Mouse (Mus musculus) heart, embryonic 14.5 days (tissue): ENCODE results near the gene Sh3rf1. TPM values are rescaled to one million over a fixed set of nuclear protein-coding genes. Genes with fewer than 3 reads are reported as not detected.
"Not testable (repeated sequence)": the region's sequence is repeated elsewhere in the genome, so short reads cannot be mapped to it uniquely, and the experiment has no call there.

Experiments used
- ATAC-seq: fragments of 200-750 bp; cut with Nextera tagmentation; 2 replicates; pipeline ENCODE4 v1.8.0; 2017; ENCODE audit warnings: low read depth, moderate TSS enrichment; ENCODE audit not compliant: insufficient number of reproducible peaks, insufficient read depth, low FRiP score
- H3K27ac ChIP-seq, 2 experiments: fragments of 200-500 bp in 1 of 2; fragments of 300-500 bp in 1 of 2; sonication (generic) in 1 of 2; replicated peaks in 1 of 2; 2 replicates each; pipeline ENCODE4 v1.5.1; 2012 to 2014; ENCODE audit warnings: low read depth in 2 of 2, low read length in 2 of 2, control low read depth in 1 of 2, mild to moderate bottlenecking in 1 of 2, mixed read lengths in 1 of 2; ENCODE audit not compliant: control insufficient read depth in 1 of 2, insufficient read depth in 1 of 2
- H3K27me3 ChIP-seq: fragments of 300-500 bp; sonication (generic); 2 replicates; pipeline ENCODE4 v1.6.1; 2014; ENCODE audit warnings: mild to moderate bottlenecking, low read length, control low read depth; ENCODE audit not compliant: control insufficient read depth, insufficient read depth
- H3K36me3 ChIP-seq: fragments of 300-500 bp; sonication (generic); 2 replicates; pipeline ENCODE4 v1.6.1; 2014; ENCODE audit warnings: mild to moderate bottlenecking, control low read depth, low read length, mixed read lengths; ENCODE audit not compliant: control insufficient read depth, insufficient read depth
- H3K4me1 ChIP-seq, 2 experiments: fragments of 200-500 bp in 1 of 2; fragments of 300-500 bp in 1 of 2; sonication (generic) in 1 of 2; 2 replicates each; pipeline ENCODE4 v1.6.1; 2012 to 2014; ENCODE audit warnings: low read length in 2 of 2, control low read depth in 1 of 2, mixed read lengths in 1 of 2; ENCODE audit not compliant: control insufficient read depth in 2 of 2, insufficient read depth in 2 of 2
- H3K4me2 ChIP-seq: fragments of 300-500 bp; sonication (generic); 2 replicates; pipeline ENCODE4 v1.6.1; 2014; ENCODE audit warnings: mild to moderate bottlenecking, low read length
- H3K4me3 ChIP-seq, 2 experiments: fragments of 200-500 bp in 1 of 2; fragments of 300-500 bp in 1 of 2; sonication (generic) in 1 of 2; 2 replicates each; pipeline ENCODE4 v1.5.1; 2012 to 2014; ENCODE audit warnings: low read length in 2 of 2, mild to moderate bottlenecking in 2 of 2, control low read depth in 1 of 2, low read depth in 1 of 2, moderate library complexity in 1 of 2; ENCODE audit not compliant: control insufficient read depth in 1 of 2, insufficient read depth in 1 of 2
- H3K9ac ChIP-seq: fragments of 300-500 bp; sonication (generic); 2 replicates; pipeline ENCODE4 v1.6.1; 2014; ENCODE audit warnings: mild to moderate bottlenecking, low read length
- H3K9me3 ChIP-seq: fragments of 300-500 bp; sonication (generic); 2 replicates; pipeline ENCODE4 v1.6.1; 2016; ENCODE audit warnings: low read length, control low read depth; ENCODE audit not compliant: control insufficient read depth
- WGBS: fragments of 180-500 bp; shearing (Covaris S2); extraction: QIAGEN DNeasy Blood & Tissue Kit; methylation state at CpG from one replicate; pipeline ENCODE4 v1.1.7; 2014; 5-methylcytosine and 5-hydroxymethylcytosine counted together
- polyA plus RNA-seq: library from polyadenylated mRNA; unstranded; fragments of >200 nt; fragmentation: Nextera tagmentation; extraction: Ambion mirVana; gene quantifications from 2 replicates; pipeline ENCODE4 v1.2.1, GENCODE M21; 2014

The Sh3rf1 gene
- polyA plus RNA-seq, 1 experiment from 2014 or later: 4.9 TPM

DNA sequence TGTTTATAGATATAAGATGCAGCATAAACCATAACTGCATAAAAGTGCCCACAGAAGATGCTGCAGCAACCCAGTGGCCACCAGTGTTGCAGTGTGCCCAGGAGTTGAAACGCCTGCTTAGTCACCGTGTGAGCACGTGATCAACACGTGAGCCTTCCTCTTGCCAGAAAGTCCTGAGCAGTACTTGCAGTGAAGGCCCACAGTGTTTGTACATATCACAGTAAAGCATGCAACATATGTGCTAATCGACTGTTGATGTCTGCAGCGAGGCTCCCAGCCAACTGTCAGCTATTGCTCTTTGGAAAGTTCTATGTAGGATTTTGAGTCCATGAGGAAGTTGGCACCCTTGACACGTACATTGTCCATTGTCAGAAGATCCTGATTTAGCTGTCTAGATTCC, 174.1 kb downstream of the Sh3rf1 start:
- 64% methylated on average over 7 of the region's 7 CpGs for WGBS
- Histone ChIP-seq H3K9ac (no peak overlapping the region), H3K27ac (peak overlapping the region; percentile 28 to 37; a peak in 1 of 4 replicates), H3K27me3 (no peaks in the 10 kb centered on the region), H3K9me3 (no peaks in the 10 kb centered on the region), H3K36me3 (no peaks in the 10 kb centered on the region), H3K4me1 (peaks cover 8 to 25% of the 10 kb centered on the region in 2 experiments), H3K4me2 (no peak overlapping the region), H3K4me3 (no peak overlapping the region)
- peak; percentile 62; the same call in 1 of the 2 replicates for ATAC-seq

DNA sequence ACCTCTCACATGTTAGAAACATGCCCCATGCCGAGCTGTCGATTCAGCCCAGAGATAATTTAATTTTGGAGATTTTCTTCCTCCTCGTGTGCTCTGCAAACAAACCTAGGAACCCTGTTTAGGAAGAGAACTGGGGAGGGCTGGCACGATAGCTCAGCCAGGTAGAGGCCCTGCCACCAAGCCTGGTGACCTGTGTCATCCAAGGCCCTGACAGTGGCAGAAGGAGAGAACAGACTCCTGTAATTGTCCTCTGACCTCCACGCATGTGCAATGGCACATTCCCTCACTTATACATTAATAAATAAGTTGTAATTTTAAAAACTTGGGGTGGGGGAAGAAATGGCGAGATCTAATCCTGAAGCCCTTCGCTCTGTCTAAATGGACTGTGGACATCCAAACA, 179.2 kb downstream of the Sh3rf1 start:
- Histone ChIP-seq H3K9ac (no peak overlapping the region), H3K4me1 (peaks cover 4 to 13% of the 10 kb centered on the region in 2 experiments; a peak in 3 of 4 replicates), H3K27me3 (no peaks in the 10 kb centered on the region), H3K9me3 (no peaks in the 10 kb centered on the region), H3K36me3 (no peaks in the 10 kb centered on the region), H3K4me2 (no peak overlapping the region), H3K27ac (no peak overlapping the region), H3K4me3 (no peak overlapping the region)
- ATAC-seq: no peak
- WGBS: 81% methylated on average over 7 of the region's 7 CpGs

DNA sequence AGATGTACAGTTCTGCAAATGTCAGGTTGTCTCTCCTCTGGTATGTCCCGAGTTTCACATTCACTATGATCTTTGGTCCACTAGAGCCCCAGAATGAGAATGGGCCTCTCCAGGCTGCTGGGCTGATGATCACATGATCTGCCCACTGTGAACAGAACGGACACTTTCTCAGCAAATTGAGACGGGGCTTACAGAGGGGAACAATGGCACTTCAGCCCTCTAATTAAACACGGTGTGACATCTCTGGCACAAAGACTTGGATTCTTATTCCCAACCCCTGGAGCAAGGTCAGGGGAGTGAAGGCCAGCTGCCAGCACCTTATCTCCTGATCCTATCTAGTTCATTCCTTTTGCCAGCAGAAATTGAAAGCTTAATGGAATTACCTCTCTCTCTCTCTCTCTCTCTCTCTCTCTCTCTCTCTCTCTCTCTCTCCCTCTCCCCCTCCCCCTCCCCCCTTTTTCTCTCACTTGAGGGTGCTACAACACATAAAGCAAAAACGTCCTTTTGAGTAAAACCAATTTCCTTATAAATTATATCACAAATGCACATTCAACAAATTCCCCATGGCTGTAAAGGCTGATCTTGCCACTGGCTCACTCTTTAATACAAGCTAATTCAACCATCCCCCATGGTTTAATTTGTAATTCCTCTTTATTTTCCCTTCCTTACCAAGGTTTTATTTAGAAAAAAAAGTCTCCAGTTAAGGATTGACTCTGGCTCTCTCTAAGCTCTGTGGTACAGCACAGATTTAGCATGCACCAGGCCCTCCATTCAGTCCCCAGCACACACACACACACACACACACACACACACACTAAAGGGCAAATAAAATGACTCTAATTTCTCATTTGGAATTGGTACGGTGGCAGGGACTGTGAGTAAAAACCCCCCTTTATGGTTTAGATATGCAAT, 179.8 kb downstream of the Sh3rf1 start:
- H3K4me3 ChIP-seq: no peak overlapping the region
- no peaks in the 10 kb centered on the region for H3K27me3 ChIP-seq
- H3K9ac ChIP-seq: no peak overlapping the region
- H3K9me3 ChIP-seq: no peaks in the 10 kb centered on the region
- no peak overlapping the region for H3K27ac ChIP-seq
- peaks cover 4 to 9% of the 10 kb centered on the region in 2 experiments; a peak in 2 of 4 replicates for H3K4me1 ChIP-seq
- ATAC-seq: no peak
- no peak overlapping the region for H3K4me2 ChIP-seq
- 35% methylated on average over 6 of the region's 6 CpGs for WGBS
- no peaks in the 10 kb centered on the region for H3K36me3 ChIP-seq

DNA sequence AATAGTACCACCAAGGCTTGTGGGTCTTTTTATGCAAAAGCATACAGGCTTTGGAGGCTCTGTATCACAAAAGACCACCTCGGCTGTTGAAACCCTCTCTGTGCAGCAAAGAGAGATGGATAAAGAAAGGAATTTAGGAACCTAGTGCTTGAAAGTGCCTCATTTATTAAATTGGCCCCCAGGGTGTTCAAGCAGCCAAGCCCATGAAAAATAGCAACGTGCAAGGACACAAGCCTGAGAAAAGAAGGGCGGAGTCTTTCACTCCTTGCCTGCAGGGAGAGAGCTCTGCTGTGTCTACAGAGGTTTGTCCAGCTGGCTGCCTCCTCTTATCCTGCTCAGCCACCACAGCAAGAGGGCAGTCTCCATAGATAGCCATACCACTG, 180.5 kb downstream of the Sh3rf1 start:
- Histone ChIP-seq H3K4me1 (peaks cover 4 to 9% of the 10 kb centered on the region in 2 experiments; a peak in 2 of 4 replicates), H3K27ac (no peak overlapping the region), H3K36me3 (no peaks in the 10 kb centered on the region), H3K4me3 (no peak overlapping the region), H3K9ac (no peak overlapping the region), H3K4me2 (no peak overlapping the region), H3K27me3 (no peaks in the 10 kb centered on the region), H3K9me3 (no peaks in the 10 kb centered on the region)
- WGBS: 63% methylated on average over 3 of the region's 3 CpGs
- no peak for ATAC-seq

DNA sequence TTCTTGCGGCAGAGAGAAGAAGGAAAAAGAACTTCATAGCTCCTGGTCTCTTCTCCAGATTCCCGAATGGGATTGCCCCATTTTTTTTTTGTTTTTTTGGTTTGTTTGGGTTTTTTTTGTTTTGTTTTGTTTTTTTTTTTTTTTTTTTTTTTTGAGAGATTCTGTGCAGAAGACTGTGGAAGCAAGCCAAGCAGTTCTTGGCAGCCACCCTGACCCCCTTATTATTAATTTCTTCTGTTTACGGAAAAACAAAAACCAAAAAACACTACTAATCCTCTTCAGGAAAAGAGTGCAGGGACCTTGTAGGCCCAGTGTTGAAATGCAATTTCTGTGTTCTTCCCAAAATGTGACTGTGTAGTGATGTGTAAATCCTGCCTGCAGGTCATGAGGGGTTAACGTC, 185.4 kb downstream of the Sh3rf1 start:
- no peaks in the 10 kb centered on the region for H3K27me3 ChIP-seq
- H3K27ac ChIP-seq: no peak overlapping the region
- no peaks in the 10 kb centered on the region for H3K9me3 ChIP-seq
- ATAC-seq: no peak
- no peak overlapping the region for H3K4me2 ChIP-seq
- no peak overlapping the region for H3K4me3 ChIP-seq
- no peak overlapping the region for H3K9ac ChIP-seq
- H3K36me3 ChIP-seq: no peaks in the 10 kb centered on the region
- WGBS: 78% methylated on average over 4 of the region's 4 CpGs
- 0 out of 4 replicates have a peak, but pooled peaks cover 0 to 2% of the 10 kb centered on the region in 2 experiments for H3K4me1 ChIP-seq

DNA sequence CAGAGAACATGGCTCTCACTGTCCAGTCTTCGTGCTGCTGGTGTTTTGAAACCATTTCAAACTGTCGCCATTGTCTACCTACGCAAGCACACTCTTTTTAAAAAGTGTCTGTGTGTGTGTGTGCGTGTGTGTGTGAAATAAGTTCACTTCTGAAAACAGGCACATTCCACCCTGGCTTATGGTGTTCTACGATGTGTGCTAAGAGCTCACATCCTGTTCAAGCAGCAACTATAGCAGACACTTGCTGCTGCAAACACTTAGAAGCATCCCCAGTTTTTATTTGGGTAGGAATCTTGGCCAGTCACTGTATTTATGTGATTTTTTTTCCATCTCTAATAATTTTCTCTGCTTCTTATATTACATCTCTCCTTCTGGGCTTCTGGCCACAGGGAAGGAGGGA, 186.0 kb downstream of the Sh3rf1 start:
- not testable (repeated sequence) for H3K4me1 ChIP-seq, H3K4me3 ChIP-seq, H3K36me3 ChIP-seq, H3K9ac ChIP-seq, H3K27me3 ChIP-seq, ATAC-seq, H3K27ac ChIP-seq, H3K9me3 ChIP-seq, H3K4me2 ChIP-seq
- WGBS: 86% methylated on average over 5 of the region's 5 CpGs

DNA sequence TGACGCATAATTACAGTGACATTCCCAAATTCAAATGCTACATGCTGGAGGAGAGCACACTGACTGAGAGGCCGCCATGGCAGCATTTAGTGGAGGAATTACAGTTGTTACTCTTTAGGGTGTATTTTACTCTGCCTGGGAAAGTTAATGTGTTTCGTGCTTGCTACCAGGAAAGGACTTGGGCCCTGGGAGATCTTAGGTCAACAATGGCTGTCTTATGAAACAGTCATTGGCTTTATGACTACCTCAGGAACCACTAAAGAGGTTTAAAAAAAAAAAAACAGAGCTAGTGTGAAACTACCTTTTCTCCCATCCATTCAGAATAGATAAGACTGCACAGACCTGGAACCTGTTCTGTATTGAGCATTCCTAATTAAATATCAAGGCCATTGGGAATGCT, 195.8 kb downstream of the Sh3rf1 start:
- Histone ChIP-seq H3K4me2 (no peak overlapping the region), H3K27ac (no peak overlapping the region; a peak in 1 of 4 replicates), H3K36me3 (no peaks in the 10 kb centered on the region), H3K4me1 (peaks cover 0 to 2% of the 10 kb centered on the region in 2 experiments; a peak in 1 of 4 replicates), H3K27me3 (no peaks in the 10 kb centered on the region), H3K4me3 (no peak overlapping the region), H3K9ac (no peak overlapping the region), H3K9me3 (no peaks in the 10 kb centered on the region)
- WGBS: 86% methylated on average over 3 of the region's 3 CpGs
- no peak for ATAC-seq
